Mouse (Mus musculus) lung, embryonic 15.5 days (tissue): Measurements from ENCODE around the gene Fam50b. TPM values are rescaled to one million over a fixed set of nuclear protein-coding genes. Genes with fewer than 3 reads are reported as not detected.

Source experiments
- ATAC-seq: fragments of 200-750 bp; cut with Nextera tagmentation; 2 replicates; pipeline ENCODE4 v1.8.0; 2017; ENCODE audit warnings: moderate number of reproducible peaks, borderline replicate concordance; ENCODE audit not compliant: low FRiP score, low TSS enrichment; ENCODE audit errors: extremely low read depth
- H3K27ac ChIP-seq: fragments of 300-500 bp; sonication (generic); 2 replicates; pipeline ENCODE4 v1.5.1; 2015; ENCODE audit warnings: moderate library complexity, mild to moderate bottlenecking, inconsistent platforms
- H3K27me3 ChIP-seq: fragments of 300-500 bp; sonication (generic); 2 replicates; pipeline ENCODE4 v1.6.1; 2015; ENCODE audit warnings: inconsistent platforms
- H3K36me3 ChIP-seq: fragments of 300-500 bp; sonication (generic); 2 replicates; pipeline ENCODE4 v1.6.1; 2015; ENCODE audit warnings: inconsistent platforms
- H3K4me1 ChIP-seq: fragments of 300-500 bp; sonication (generic); 2 replicates; pipeline ENCODE4 v1.6.1; 2015; ENCODE audit warnings: inconsistent platforms
- H3K4me2 ChIP-seq: fragments of 300-500 bp; sonication (generic); 2 replicates; pipeline ENCODE4 v1.6.1; 2015; ENCODE audit warnings: inconsistent platforms, mild to moderate bottlenecking, moderate library complexity
- H3K4me3 ChIP-seq: fragments of 300-500 bp; sonication (generic); 2 replicates; pipeline ENCODE4 v1.5.1; 2015; ENCODE audit warnings: mild to moderate bottlenecking, inconsistent platforms
- H3K9ac ChIP-seq: fragments of 300-500 bp; sonication (generic); 2 replicates; pipeline ENCODE4 v1.6.1; 2015; ENCODE audit warnings: inconsistent platforms
- H3K9me3 ChIP-seq: fragments of 300-500 bp; sonication (generic); 2 replicates; pipeline ENCODE4 v1.6.1; 2016; ENCODE audit warnings: inconsistent platforms
- WGBS: fragments of 180-500 bp; shearing (Covaris S2); methylation state at CpG from one replicate; pipeline ENCODE4 v1.1.7; 2015; 5-methylcytosine and 5-hydroxymethylcytosine counted together
- polyA plus RNA-seq: library from polyadenylated mRNA; unstranded; fragments of >200 nt; fragmentation: Nextera tagmentation; extraction: Ambion mirVana; gene quantifications from 2 replicates; pipeline ENCODE4 v1.2.1, GENCODE M21; 2015

Gene Fam50b
- polyA plus RNA-seq, 1 experiment from 2014 or later, result not detected

- Histone ChIP-seq H3K27me3 (no peaks in the 10 kb centered on the region), H3K4me2 (no peak overlapping the region), H3K9ac (no peak overlapping the region), H3K36me3 (no peaks in the 10 kb centered on the region), H3K4me1 (peaks cover 10% of the 10 kb centered on the region), H3K9me3 (no peaks in the 10 kb centered on the region), H3K4me3 (no peak overlapping the region), H3K27ac (no peak overlapping the region)
- ATAC-seq, result no peak
- 82% methylated on average over 9 of the region's 9 CpGs for WGBS
Observed at GRCm38 (mm10) chr13:34741254-34741653, 6.6 kb downstream of the Fam50b start.

GRCm38 (mm10) chr13:34741813-34742568 is 7.3 kb downstream of the Fam50b start:
- no peaks in the 10 kb centered on the region for H3K9me3 ChIP-seq
- H3K27me3 ChIP-seq, result no peaks in the 10 kb centered on the region
- peaks cover 10% of the 10 kb centered on the region for H3K4me1 ChIP-seq
- H3K4me2 ChIP-seq, result no peak overlapping the region
- no peaks in the 10 kb centered on the region for H3K36me3 ChIP-seq
- H3K4me3 ChIP-seq, result no peak overlapping the region
- no peak for ATAC-seq
- no peak overlapping the region for H3K27ac ChIP-seq
- H3K9ac ChIP-seq, result no peak overlapping the region
- 59% methylated on average over 3 of the region's 3 CpGs for WGBS

- H3K27me3 ChIP-seq, result no peaks in the 10 kb centered on the region
- H3K27ac ChIP-seq, result no peak overlapping the region
- WGBS, result 86% methylated on average over 34 of the region's 34 CpGs
Observed at GRCm38 (mm10) chr13:34746811-34747210, 12.2 kb downstream of the Fam50b start.

GRCm38 (mm10) chr13:34748530-34748929 is 13.9 kb downstream of the Fam50b start:
- no peaks in the 10 kb centered on the region for H3K36me3 ChIP-seq
- H3K9me3 ChIP-seq, result no peaks in the 10 kb centered on the region
- no peak overlapping the region for H3K27ac ChIP-seq
- no peak overlapping the region for H3K4me3 ChIP-seq
- H3K4me2 ChIP-seq, result no peak overlapping the region
- no peaks in the 10 kb centered on the region for H3K27me3 ChIP-seq
- H3K9ac ChIP-seq, result no peak overlapping the region
- WGBS, result 56% methylated on average over 3 of the region's 3 CpGs
- no peak for ATAC-seq
- H3K4me1 ChIP-seq, result peaks cover 2% of the 10 kb centered on the region; the same call in 1 of the 2 replicates

More at GRCm38 (mm10) chr13:34746811-34747210, 12.2 kb downstream of the Fam50b start:
- no peak for ATAC-seq
- Histone ChIP-seq H3K4me2 (no peak overlapping the region), H3K9me3 (no peaks in the 10 kb centered on the region), H3K4me3 (no peak overlapping the region), H3K9ac (no peak overlapping the region), H3K4me1 (peaks cover 4% of the 10 kb centered on the region; the same call in 1 of the 2 replicates), H3K36me3 (no peaks in the 10 kb centered on the region)

- WGBS, result 95% methylated on average over 9 of the region's 9 CpGs
- ATAC-seq, result no peak; the same call in 1 of the 2 replicates
- Histone ChIP-seq H3K4me2 (no peak overlapping the region), H3K4me3 (no peak overlapping the region), H3K36me3 (no peaks in the 10 kb centered on the region), H3K27ac (no peak overlapping the region), H3K27me3 (no peaks in the 10 kb centered on the region), H3K9me3 (no peaks in the 10 kb centered on the region), H3K9ac (no peak overlapping the region), H3K4me1 (peaks cover 9% of the 10 kb centered on the region)
Observed at GRCm38 (mm10) chr13:34759202-34759601, 24.6 kb downstream of the Fam50b start.

- 13% methylated on average over 7 of the region's 7 CpGs for WGBS
- Histone ChIP-seq H3K4me2 (no peak overlapping the region; the same call in 1 of the 2 replicates), H3K4me1 (peaks cover 9% of the 10 kb centered on the region), H3K27ac (0 out of 2 replicates have a peak overlapping the region, but pooled peaks have one; percentile 24), H3K27me3 (no peaks in the 10 kb centered on the region), H3K36me3 (no peaks in the 10 kb centered on the region), H3K9ac (no peak overlapping the region), H3K4me3 (no peak overlapping the region), H3K9me3 (no peaks in the 10 kb centered on the region)
- peak; percentile 66 for ATAC-seq
Observed at GRCm38 (mm10) chr13:34760518-34761287, 26.1 kb downstream of the Fam50b start.

- ATAC-seq, result no peak
- 38% methylated on average over 5 of the region's 5 CpGs for whole genome bisulfite sequencing
- peaks cover 9% of the 10 kb centered on the region for H3K4me1 ChIP-seq
- no peaks in the 10 kb centered on the region for H3K27me3 ChIP-seq
- no peaks in the 10 kb centered on the region for H3K36me3 ChIP-seq
- no peak overlapping the region for H3K4me2 ChIP-seq
- no peaks in the 10 kb centered on the region for H3K9me3 ChIP-seq
- no peak overlapping the region for H3K27ac ChIP-seq
- no peak overlapping the region for H3K4me3 ChIP-seq
- no peak overlapping the region for H3K9ac ChIP-seq
Observed at GRCm38 (mm10) chr13:34762136-34762535, 27.5 kb downstream of the Fam50b start.

- ATAC-seq, result no peak
- no peaks in the 10 kb centered on the region for H3K27me3 ChIP-seq
- H3K9ac ChIP-seq, result no peak overlapping the region
- no peak overlapping the region for H3K4me2 ChIP-seq
- peaks cover 10% of the 10 kb centered on the region for H3K4me1 ChIP-seq
- no peak overlapping the region for H3K4me3 ChIP-seq
- H3K36me3 ChIP-seq, result no peaks in the 10 kb centered on the region
- 68% methylated on average over 4 of the region's 4 CpGs for WGBS
- H3K27ac ChIP-seq, result no peak overlapping the region
- H3K9me3 ChIP-seq, result no peaks in the 10 kb centered on the region
Observed at GRCm38 (mm10) chr13:34762865-34763264, 28.2 kb downstream of the Fam50b start.

- ATAC-seq, result no peak
- H3K27me3 ChIP-seq, result no peaks in the 10 kb centered on the region
- H3K27ac ChIP-seq, result no peak overlapping the region
- no peak overlapping the region for H3K4me2 ChIP-seq
- H3K9ac ChIP-seq, result no peak overlapping the region
- WGBS, result 56% methylated on average over 5 of the region's 5 CpGs
- H3K4me3 ChIP-seq, result no peak overlapping the region
- H3K4me1 ChIP-seq, result peaks cover 13% of the 10 kb centered on the region
- H3K9me3 ChIP-seq, result no peaks in the 10 kb centered on the region
- H3K36me3 ChIP-seq, result no peaks in the 10 kb centered on the region
Observed at GRCm38 (mm10) chr13:34765269-34765668, 30.6 kb downstream of the Fam50b start.

GRCm38 (mm10) chr13:34766572-34766971 is 31.9 kb downstream of the Fam50b start:
- Histone ChIP-seq H3K9ac (no peak overlapping the region), H3K4me1 (peaks cover 4% of the 10 kb centered on the region; the same call in 1 of the 2 replicates), H3K4me3 (no peak overlapping the region), H3K36me3 (no peaks in the 10 kb centered on the region), H3K9me3 (no peaks in the 10 kb centered on the region), H3K4me2 (no peak overlapping the region), H3K27ac (no peak overlapping the region), H3K27me3 (no peaks in the 10 kb centered on the region)
- no peak for ATAC-seq
- 56% methylated on average over 4 of the region's 4 CpGs for WGBS

GRCm38 (mm10) chr13:34767527-34768292 is 33.1 kb downstream of the Fam50b start:
- Histone ChIP-seq H3K4me1 (peaks cover 4% of the 10 kb centered on the region; the same call in 1 of the 2 replicates), H3K9ac (no peak overlapping the region), H3K27me3 (no peaks in the 10 kb centered on the region), H3K36me3 (no peaks in the 10 kb centered on the region), H3K9me3 (no peaks in the 10 kb centered on the region), H3K4me3 (no peak overlapping the region), H3K27ac (no peak overlapping the region), H3K4me2 (no peak overlapping the region)
- peak; percentile 35; the same call in 1 of the 2 replicates for ATAC-seq
- 62% methylated on average over 18 of the region's 18 CpGs for WGBS
